Mouse (Mus musculus): ENCODE data around the gene Srpk2. TPM values are rescaled to one million over a fixed set of nuclear protein-coding genes. Genes with fewer than 3 reads are reported as not detected.
"Not testable (repeated sequence)": the region's sequence is repeated elsewhere in the genome, so short reads cannot be mapped to it uniquely, and the experiment has no call there.

Srpk2 gene
- polyA plus RNA-seq, 2 experiments from 2014 or later, result 85.5 to 86.7 TPM

DNA sequence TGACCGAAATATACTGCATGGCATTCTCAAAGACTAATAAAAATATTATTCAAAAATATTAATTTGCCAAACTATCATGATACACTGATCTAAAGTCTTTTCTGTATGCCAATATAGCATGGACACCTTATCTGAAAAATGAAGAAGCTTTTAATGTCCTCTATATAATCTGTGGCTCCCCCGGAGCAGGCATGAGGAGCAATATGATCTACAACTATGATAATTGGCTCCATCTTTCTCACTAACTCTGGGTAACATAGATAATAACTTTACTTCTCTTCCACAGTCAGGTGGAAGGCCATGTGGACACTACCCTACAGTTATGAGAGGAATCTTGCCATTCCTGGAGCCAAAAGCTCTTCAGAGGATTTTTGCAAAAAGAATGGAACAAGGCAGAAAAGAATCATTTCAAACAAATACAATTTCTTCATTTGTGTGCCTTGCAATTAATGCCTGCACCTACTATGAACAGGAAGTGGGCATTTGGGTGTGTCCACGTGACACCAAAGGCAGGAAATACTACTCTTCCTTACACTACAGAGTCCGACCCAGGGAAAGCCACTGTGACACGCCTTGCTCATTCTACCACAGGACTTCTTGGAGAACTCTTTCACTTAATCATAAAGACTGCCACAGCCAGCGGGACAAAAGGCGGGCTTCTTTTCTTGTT, 80.2 kb downstream of the Srpk2 start:
- peak; percentile 98 for ATAC-seq

DNA sequence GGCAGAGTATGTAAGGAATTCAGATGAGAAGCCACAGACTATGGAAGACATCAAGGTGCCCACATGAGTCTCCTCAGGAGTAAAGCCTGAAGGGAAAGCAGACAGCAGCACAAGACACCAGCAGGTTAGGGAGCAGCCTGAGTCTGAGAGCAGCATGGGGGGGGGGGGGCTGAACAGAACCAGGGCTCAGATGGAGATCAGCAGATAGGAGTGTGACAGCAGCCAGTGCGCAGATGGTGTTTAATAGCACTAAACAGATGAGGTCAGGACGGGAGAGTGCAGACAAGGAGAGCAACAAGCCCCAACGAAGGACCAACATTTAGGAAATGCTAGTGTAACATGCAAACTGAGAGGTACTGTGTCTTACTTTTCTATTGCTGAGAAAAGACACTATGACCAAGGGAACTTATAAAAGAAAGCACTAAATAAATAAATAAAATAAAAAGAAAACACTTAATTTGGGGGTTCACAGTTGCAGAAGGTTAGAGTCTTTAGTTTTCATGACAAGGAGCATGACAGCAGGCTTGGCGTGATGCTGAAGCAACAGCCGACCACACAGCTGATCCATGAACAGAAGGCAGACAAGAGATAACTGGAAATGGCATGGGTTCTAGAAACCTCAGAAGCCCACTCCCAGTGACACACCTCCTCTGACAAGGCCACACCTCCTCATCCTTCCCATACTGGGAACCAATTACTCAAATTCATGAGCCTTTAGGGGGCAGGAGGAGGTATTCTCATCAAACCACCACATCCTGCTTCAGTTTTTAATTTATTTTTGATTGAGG, 84.5 kb downstream of the Srpk2 start:
- ATAC-seq, result no peak

DNA sequence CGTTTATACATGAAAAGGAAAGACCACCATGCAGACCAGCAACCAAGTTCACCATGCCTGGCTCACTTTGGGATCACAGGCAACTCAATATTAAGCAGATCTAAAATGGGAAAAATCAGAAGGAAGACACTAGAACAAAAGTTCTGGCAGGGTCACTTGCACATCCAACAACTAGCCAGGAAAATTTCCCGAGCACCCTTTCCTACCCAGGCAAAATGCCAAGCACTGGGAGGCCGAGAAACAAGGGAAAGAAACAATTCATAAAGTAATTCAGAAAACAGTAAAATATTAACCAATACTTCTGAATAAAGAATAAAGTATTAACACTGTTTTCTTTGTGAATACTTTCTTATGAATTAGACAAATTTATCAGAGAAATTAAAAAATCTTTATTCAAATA, 85.2 kb downstream of the Srpk2 start:
- no peak for ATAC-seq

DNA sequence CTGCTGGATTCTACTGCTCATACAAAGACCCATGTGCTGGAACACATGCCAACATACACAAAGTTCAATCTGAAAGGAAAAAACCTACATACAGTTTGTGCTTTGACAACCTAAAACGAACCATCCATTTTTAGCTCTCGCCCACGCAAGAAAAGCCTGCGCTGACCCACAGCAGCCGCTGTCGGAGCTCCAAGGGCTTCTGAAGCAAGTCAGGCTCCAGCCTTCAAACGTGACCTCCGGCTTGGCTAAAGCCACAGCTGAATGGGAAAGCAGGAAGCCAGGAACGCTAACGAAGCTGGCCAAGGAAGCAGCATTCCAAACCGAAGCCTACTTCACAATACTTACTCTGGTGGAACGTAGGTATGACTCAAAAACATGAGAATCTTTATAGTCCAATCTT, 85.9 kb downstream of the Srpk2 start:
- ATAC-seq, result no peak

DNA sequence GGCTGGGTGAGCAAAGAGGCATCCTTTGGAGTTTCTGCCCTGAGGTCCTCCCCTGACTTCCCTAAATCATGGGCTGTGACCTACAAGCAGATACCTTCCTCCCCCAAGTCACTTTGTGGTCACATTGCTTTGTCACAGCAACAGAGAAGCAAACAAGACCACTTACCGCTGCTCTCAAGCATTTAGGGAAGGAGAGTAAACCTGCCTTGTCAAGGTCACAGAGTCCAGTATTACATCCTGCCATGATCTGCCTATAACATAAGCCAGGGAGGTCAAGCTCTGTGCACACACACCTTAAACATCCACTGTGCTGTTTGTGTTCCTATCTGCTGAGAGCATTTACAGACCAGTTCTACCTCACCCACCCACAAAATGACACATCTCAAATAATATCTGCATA, 86.4 kb downstream of the Srpk2 start:
- ATAC-seq, result no peak

DNA sequence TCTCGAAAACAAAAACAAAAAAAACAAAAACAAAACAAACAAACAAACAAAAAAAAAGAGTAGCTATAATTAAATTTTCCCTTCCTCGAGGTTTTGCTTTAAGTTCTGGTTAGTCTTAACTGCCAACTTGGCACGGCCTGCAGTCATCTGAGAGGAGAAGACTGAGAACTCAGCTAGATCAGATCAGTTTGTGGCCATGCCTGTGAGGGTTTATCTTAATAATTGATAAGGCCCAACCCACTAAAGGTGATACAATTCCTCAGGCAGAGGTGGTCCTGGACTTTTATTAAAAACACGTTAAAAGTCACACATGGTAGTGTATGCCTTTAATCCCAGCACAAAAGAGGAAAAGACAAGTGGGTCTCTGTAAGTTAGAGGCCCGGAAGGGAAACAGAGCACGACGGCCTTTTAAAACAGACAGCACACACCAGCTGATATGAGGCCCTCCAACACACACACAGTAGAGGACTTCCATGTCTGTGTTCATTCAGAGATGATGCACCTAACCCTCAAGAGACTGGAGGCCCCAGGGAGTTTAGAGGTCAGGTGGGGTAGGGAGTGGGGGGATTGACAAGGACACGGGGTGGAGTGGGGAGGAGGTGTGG, 87.1 kb downstream of the Srpk2 start:
- ATAC-seq, result no peak

DNA sequence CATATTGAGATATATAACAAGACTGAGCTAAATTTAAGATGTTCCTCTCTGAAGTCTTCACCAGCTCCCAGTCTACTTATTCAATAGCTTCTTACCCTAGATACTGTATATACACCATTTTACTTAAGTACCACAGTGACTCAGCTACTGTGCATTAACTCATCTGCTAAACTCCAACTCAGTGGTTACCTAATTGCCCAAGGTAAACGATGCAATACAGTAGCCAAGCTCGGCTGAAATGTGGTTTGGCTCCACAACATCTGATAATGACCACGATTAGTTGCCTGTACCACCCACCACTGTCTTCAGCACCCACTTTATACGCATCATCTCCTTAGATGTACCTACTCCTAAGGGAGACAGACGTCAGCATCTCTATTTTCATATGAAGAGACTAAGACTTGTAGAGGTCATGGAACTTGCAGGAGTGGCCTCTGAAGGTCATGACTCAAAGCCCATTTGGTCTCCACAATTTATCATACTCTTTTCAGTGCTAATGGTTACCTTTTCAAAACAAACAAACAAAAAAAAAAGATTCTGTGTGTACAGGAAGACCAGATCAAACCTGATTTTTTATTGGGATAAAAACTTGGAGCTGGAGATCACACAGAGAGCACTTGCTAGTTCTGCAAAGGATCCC, 88.0 kb downstream of the Srpk2 start:
- no peak for ATAC-seq

DNA sequence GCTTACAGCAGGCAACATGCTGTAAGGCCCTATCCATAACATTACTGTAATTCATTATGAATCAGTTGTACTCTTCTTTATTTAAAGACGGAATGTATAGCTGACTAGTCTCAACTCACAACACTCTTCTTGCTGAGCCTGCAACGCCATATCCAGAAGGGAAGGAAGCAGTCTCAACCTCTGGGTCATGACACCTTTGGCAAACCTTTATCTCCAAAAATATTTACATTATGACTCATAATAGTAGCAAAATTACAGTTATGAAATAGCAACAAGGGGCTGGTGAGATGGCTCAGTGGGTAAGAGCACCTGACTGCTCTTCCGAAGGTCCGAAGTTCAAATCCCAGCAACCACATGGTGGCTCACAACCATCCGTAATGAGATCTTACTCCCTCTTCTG, 94.1 kb downstream of the Srpk2 start:
- ATAC-seq, result not testable (repeated sequence)

DNA sequence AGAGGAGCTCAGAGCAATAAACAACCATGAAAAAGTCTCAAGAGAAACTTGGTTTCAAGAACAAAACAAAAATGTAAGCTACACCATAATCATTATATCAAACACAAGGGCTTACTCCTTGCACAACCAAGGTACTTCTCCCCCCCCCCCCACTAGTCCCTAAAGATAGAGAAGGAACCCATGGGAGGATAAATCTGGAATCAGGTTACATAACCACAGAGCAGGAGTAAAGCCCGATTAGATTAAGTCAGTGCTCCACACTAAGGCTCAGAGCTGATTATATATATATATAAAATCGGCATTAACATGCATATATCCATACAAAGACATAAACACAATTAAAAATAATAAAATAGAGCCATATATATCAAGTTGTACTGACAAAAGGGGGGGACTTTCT, 96.8 kb downstream of the Srpk2 start:
- no peak for ATAC-seq

DNA sequence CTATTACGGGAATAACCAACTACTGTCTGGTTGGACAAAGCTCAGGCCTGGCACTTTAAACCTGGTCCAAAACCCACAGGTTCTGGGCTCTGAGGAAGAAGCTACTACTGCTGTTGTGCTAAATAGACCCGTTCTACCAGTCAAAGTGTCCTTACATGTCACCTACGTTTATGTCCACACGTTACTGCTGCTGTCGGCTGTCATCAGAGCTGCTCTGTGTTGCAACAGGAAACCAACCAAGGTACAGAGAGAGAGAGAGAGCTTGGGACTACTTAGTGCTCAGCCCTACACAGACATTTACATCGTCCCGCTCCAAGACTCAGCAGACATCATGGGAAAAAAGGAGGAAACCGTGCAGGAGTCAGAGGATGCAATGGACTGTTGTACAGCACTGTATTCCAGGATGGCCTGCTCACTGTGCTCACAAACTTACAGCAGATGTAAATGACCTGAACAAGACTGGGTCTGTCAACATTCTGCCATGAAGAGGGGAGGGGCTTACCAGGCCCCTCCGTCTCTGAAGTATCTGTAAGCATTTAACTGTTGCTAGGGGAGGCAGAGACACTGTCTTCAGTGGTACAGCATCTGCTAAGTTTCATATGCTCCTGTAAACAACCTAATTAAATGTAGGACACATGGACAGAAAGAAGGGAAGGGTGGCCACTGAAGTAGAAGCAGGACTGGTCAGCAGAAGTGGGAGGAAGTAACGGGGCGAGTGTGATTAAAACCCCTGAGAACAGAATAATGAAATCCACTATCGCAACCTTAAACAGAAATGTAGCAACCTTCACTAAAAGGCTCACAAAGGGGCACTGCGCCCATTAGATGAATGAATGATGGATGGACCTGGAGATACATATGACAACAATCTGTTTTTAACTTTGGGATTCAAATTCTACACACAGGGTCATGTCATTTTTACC, 97.6 kb downstream of the Srpk2 start:
- ATAC-seq, result no peak

DNA sequence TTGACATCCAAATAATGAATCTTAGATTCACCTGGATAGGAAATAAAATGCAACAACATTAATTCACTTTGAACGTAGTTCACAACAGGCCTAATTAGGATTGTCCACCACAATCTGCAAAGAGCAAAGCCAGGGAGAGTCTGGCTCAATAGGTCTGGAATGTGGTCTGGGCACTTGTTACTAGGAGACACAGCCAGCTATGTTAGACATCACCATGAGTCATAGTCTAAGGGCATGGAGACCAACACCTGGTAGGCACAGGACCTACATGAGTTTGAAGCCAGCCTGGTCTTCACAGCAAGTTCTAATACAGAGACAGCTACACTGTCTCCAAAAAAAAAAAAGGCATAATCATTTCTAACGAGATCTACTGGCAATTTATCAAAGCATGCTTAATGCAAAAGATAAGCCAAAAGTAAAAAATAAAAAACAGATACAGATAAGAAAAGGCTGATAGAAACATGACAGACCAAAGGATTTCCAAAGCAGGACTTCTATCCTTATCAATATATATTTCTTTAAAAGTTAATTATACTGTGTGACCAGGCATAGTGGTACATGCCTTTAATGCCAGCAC, 102.8 kb downstream of the Srpk2 start:
- no peak for ATAC-seq

DNA sequence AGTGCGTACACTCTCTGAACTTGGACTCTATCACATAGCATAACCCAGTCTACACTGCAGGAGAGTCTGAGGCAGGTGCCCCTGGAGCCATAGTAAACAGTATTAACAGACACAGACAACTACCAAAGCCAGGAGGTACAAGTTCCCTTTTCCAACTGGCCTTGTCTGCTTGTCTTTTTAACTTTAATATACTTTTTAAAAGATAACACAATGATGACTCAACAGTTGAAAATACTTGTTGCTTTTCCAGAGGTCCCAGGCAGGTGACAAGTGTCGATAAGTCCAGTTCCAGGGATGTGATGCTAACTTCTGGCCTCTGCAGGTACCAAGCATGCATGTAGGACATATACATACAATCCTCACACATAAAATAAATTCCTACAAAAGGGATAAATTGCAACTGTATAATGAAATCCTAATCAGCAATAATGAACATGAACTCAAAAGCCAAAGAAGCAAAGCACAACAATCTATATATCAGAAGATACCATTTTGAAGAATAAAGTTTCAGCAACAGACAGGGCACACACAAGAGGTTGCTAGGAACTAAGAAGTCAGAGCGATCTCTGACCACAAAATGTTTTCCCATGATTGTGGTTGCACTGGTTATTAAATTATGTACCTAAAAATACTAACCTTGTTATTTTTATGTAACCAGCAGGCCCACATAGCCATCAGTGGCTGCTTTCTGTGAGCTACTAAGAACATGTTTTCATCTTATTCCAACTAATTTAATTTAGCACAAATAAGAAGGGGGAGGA, 105.1 kb downstream of the Srpk2 start:
- ATAC-seq, result no peak

DNA sequence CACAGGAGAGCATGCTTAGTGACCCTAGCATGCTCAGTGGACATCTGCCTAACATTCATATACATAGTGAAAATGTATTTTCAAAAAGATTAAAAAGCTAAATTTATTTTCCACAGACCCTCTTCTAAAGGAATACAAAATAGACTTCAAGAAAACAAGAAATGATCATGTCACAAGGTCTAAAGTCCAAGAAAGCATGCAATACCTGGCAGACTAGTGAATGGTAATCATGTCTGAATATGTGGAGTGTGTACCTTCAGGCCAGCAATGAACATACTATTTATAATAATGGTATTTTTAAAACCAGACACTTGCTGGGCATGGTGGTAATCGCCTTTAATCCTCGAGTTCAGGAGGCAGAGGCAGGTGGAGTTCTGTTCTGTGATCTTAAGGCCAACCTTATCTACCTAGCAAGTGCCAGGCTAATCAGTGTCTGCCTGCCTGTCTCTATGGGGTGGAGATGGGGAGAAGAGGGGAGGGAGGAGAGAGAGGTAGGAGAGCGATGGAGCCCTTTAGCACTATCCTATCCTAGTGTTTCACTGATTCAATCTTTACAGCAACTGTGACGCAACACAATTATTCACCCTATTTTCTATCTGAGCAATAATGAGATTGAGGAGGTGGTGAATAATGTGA, 106.0 kb downstream of the Srpk2 start:
- no peak for ATAC-seq

DNA sequence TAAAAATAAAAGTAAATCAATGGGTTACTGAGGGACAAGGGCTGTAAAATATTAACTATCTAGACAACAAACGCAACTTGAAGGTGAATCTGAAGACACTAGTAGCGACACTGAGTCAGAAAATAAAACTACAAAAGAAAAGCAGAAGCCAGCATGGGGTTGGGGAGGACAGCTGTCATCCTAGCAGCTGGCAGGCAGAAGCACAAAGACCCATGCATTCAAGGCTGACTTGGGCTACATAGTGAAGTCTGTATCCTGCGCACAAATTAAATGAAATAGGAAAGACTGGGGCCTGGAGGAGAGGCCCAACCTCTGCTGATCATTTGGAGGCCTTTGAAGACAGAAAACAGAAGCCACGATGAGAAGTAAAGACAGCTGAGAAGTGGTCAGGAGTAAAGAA, 106.6 kb downstream of the Srpk2 start:
- ATAC-seq, result no peak

DNA sequence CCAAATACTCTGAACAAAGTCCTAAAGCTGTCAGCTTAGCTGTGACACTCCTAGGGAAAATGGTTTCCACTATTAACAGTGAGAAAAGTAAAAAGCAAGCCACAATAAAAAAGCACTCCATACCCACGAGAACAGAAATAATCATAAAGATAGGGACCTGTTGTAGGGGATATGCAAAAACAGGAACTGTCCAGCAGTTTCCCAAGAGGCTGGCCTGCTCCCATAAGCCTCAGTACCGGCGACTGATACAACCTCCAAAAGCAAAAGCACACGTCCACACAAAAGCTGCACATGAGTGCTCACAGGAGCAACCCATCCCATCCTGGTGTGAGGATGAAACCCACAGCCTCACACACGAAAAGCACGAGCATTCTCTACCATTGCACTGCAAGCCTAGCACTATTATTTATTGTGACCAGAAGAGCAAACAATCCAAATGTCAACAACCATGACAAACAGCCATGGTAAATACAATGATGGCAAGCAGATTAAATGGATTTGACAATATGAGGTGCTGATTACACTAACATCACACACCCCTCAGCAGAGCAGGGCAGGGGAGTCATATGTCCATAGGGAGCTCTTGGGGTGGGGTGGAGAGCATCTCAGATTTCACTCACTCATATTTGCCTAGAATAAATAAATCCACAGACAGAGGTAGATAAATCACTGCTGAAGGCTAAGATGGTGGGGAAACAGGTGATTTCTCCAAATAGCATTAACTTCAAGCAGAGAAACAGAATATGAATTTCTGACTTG, 107.9 kb downstream of the Srpk2 start:
- ATAC-seq, result no peak

DNA sequence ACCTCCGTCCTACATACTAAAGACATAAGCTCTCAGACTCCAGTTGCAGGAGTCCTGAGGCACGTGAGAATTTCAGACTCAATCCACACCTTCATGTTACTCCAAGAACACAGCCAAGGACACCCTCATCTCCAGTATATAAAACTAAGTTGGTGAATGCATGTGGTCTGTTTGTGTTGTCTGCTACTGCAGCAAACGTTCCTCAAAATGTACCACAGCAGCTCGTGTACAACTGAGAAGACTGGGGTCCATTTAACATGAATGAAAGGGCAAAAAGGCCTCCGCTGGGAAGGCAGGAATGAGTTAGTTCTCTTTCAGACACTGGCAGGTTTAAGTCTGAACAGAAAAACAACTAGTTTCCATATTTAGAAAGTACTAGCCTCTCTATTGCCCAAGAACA, 110.5 kb downstream of the Srpk2 start:
- no peak for ATAC-seq

DNA sequence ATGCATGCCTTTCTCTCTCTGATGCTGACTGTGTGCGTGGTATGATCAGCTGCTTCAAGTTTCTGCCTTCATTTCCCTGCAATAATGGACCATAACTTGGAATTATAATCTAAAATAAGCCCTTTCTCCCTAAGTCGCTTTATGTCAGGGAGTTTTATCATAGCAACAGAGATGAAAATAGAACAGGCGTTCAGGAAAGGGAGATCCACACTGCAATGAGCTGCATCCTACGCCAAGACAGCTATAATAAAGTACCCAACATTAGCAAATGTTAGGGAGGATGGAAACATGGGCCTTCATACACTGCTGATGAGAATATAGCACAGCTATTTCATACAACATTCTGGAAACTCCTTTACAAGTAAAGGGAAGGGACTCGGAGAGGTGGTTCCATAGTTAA, 116.2 kb downstream of the Srpk2 start:
- ATAC-seq, result no peak

DNA sequence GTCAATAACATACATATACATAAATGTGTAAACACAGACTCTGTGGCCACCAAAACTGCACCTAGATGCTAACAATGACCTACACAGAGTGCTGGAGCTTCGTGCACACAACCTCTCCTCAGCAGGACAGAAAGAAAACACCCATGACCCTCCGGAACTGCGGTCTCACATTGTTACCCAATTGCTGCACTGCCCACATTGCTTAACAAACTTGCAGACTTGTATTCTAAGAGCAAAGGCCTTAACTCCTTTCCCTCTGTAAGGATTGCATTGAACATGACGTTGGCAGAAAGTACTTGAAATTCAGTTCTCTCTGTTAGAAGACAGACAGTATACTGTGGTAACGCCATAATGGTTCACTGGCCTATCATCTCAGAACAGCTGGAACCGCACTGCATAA, 118.0 kb downstream of the Srpk2 start:
- no peak for ATAC-seq

DNA sequence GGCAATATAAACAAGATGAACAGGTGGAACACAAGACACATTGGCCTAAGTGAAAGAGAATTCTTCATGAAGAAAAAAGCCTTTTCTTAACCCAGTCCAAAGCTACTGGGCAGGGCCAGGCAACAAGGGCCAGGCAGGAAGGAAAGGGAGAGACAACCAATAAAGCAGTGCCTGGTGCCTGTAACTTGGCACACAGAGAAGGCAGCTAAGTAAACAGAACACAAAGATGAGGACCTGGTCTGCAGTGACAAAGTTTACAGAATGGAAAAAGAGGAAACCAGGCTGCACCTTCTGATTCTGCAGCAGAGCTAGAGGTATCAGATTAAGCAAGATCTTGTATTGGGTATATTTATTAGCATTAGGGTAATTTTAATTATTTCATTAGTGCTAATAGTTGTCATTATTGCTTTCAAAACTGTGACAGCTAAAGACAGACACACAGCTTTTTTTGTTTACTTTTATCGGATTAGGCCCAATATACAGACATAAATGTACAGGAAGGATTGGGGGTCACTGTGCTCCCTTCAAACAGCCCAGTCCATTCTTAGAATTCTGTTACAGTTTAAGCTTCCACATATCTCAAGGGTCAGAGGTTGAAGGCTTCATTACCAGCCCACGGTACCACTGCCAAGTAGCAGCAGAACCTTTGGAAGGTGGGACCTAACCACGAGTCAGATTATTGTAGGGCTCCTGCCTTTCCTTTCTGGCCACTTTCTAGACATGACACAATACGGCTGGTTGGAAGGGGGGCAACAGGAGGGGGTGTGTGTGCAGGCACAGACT, 121.9 kb downstream of the Srpk2 start:
- no peak for ATAC-seq

All from CD4-positive, CD25-positive, alpha-beta regulatory T cell, adult 4 months (primary cell).